Mouse (Mus musculus) lung, postnatal 0 days (tissue): ENCODE measurements around the gene Rbm20.
A peak's percentile ranks its signal among the peaks of the same experiment; 100 is the strongest.

ENCODE experiments used
- CTCF ChIP-seq: IDR thresholded peaks from 2 replicates; pipeline ENCODE4 v1.5.1; 2016; ENCODE audit warnings: antibody characterized with exemption, mild to moderate bottlenecking
- EP300 ChIP-seq: IDR thresholded peaks from 2 replicates; pipeline ENCODE4 v1.6.1; 2016; ENCODE audit warnings: antibody characterized with exemption, mild to moderate bottlenecking, control low read depth

- no peak for TF ChIP-seq CTCF
- TF ChIP-seq EP300 = peak; percentile 84
These were observed 173.2 kb downstream of the Rbm20 start for GRCm38 (mm10) chr19:53850166-53850922.
